Mouse (Mus musculus) liver, adult 2 months (tissue): ENCODE data around the gene Hoxa7.

ENCODE experiments used
- CTCF ChIP-seq: fragments of 200-500 bp; IDR thresholded peaks from 2 replicates; pipeline ENCODE4 v1.5.1; 2011; ENCODE audit warnings: low read depth, low read length, control low read depth
- POLR2A ChIP-seq: fragments of 200-500 bp; IDR thresholded peaks from 2 replicates; pipeline ENCODE4 v1.6.1; 2011; ENCODE audit warnings: low read length, control low read depth; ENCODE audit not compliant: insufficient read depth; ENCODE audit errors: extremely low read depth

GRCm38 (mm10) chr6:52263321-52263585 lies 41.6 kb upstream of the Hoxa7 start:
- TF ChIP-seq CTCF (no peak), POLR2A (no peak)
